Mouse (Mus musculus): ENCODE measurements around the gene Ccni.

DNA sequence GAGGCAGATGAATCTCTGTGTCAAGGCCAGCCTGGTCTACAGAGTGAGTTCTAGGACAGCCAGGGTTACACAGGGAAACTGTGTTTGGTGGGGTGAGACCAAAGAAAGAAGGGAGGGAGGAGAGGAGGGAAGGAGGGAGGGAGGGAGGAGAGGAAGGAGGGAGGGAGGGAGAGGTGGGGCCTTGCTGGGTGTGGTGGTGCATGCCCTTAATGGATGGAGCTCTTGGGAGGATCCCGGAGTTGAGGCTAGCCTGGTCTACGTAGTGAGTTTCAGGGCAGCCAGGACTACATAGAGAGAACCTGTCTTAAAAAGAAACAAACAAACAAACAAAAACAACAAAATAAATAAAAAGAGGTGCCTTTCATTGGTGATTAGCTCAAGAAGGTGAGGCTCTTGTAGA lies 26.5 kb upstream of the Ccni start:
- TF ChIP-seq POLR2A (IDR thresholded peaks at IDR 0.05; ENCODE audit: insufficient read depth, low read depth, low read length) (no peak), CTCF (IDR thresholded peaks at IDR 0.05; ENCODE audit: insufficient read depth, low read depth, low read length) (no peak)

Measured in olfactory bulb, adult 2 months (tissue).